Mouse (Mus musculus): ENCODE data around the gene Olfr1463.

Olfr1463 gene

DNA sequence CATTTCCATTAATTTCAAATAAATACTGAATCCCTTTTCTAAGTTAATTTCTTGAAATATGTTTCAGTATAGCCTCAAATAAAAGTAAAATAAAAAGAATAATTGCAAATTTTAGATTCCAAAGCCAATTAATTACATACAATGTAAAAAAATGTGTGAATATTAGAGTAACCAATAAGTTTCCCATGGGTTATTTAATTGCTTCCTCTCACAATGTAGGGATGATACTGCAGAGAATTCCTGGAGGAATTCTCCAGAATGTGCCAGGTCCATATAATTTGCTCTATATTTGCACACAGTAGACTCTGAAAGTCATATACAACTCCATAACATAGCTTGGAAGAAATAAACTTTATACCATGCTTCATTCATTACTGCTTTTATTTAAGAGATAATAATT is at the start of gene Olfr1463:
Gene Olfr1463 (plus strand): TSS at position 301 of the 400 bp plus-strand sequence.
- no peak for DNase-seq

DNA sequence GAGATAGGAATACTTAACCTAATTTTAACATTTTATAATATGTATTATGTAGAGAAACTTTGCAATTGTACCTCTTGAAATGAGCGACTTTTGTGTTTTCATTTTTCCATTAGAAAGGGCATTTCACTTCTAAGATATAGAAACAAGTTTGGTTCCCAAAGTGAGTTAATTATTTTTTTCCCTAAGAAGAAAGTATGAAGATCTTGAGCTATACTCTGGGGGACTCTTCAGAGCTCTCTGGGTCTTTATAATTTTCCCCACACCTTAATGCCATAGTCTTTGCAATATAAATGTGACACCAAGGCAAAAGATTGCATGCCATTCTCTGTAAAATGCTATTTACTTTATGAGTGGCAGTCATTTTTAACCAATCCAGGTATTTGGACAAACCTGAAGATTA is 45.7 kb upstream of the Olfr1463 start, which contains the start of gene Olfr1462:
Gene Olfr1462 (plus strand): TSS at position 301 of the 400 bp plus-strand sequence.
- no peak for DNase-seq

DNA sequence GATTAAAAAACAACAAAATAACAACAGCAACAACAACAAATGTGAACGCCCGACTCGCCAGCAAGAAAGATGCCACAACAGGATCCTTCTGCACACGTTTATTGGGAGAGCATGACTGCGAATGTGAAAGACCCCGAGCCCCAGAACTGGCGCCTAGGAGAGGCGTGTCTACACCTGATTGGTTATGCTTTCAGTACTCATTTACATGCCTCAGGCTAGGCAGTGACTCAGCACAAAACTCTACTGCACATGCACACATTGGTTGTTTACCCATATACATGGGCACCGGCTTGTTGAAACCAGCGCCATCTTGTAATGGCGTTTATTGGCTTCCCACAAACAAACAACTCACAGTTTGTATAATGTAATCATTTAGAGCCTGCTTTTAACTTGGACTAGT is 9.5 kb upstream of the Olfr1463 start:
- no peak for DNase-seq
